Mouse (Mus musculus) megakaryocyte, embryonic 14.5 days (primary cell): Measurements from ENCODE around the gene Lcp2. TPM values are rescaled to one million over a fixed set of nuclear protein-coding genes. Genes with fewer than 3 reads are reported as not detected.

Experiments used
- H3K27me3 ChIP-seq: replicated peaks from 2 replicates; pipeline ENCODE3; 2012; ENCODE audit warnings: inconsistent platforms
- H3K36me3 ChIP-seq: replicated peaks from 2 replicates; pipeline ENCODE3; 2012; ENCODE audit warnings: low read length, inconsistent platforms, mixed read lengths
- H3K4me1 ChIP-seq: 2 replicates; pipeline ENCODE4 v1.6.1; 2012; ENCODE audit warnings: inconsistent platforms
- H3K4me3 ChIP-seq: replicated peaks from 2 replicates; pipeline ENCODE3; 2012; ENCODE audit warnings: moderate library complexity, mild to moderate bottlenecking, inconsistent platforms
- H3K9me3 ChIP-seq: 2 replicates; pipeline ENCODE4 v1.6.1; 2012; ENCODE audit warnings: inconsistent platforms
- FLI1 ChIP-seq: IDR thresholded peaks from 2 replicates; pipeline ENCODE4 v1.6.1; 2012; ENCODE audit warnings: low read length, inconsistent platforms, mixed read lengths
- GATA1 ChIP-seq: IDR thresholded peaks from 3 replicates; pipeline ENCODE4 v1.6.1; 2012; ENCODE audit warnings: mixed read lengths, low read length, inconsistent platforms, borderline replicate concordance
- polyA plus RNA-seq: library from polyadenylated mRNA; stranded (reverse); fragments of >175 nt; gene quantifications from 2 replicates; pipeline ENCODE4 v1.2.3, GENCODE M21; 2012; ENCODE audit warnings: low replicate concordance; ENCODE audit not compliant: insufficient read depth

Gene Lcp2
- polyA plus RNA-seq, 1 experiment = 68.0 TPM

DNA sequence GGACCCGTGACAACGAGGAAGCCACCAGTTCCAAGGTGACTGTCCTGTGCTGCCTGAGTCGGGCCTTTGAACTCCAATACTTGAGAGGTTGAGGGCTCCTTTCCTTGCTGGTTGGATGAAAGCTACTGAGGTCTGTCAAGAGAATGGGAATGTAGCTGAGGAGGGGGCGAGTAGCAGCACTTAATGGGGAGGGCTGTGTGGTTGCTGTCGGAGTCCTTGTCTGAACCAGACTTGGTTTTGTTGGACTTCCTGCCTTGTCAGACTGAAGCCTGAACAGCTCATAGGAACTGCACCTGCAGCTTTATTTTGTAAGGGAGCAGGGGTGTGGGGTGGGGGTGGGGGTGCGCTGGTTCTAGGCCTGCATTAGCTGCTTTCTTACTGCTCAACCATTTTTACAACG is 31.9 kb downstream of the Lcp2 start:
- no peak overlapping the region for H3K4me3 ChIP-seq
- H3K36me3 ChIP-seq = peaks cover 99% of the 10 kb centered on the region

GRCm38 (mm10) chr11:34079542-34080464 is 33.1 kb downstream of the Lcp2 start:
- no peaks in the 10 kb centered on the region for H3K9me3 ChIP-seq
- H3K4me3 ChIP-seq = no peak overlapping the region
- H3K36me3 ChIP-seq = peaks cover 99% of the 10 kb centered on the region
- H3K4me1 ChIP-seq = peaks cover 90% of the 10 kb centered on the region
- H3K27me3 ChIP-seq = no peaks in the 10 kb centered on the region
- TF ChIP-seq FLI1 = no peak
- TF ChIP-seq GATA1 = no peak

More for the DNA sequence above, 31.9 kb downstream of the Lcp2 start:
- peaks cover 90% of the 10 kb centered on the region for H3K4me1 ChIP-seq
- H3K9me3 ChIP-seq = no peaks in the 10 kb centered on the region
- H3K27me3 ChIP-seq = no peaks in the 10 kb centered on the region
- TF ChIP-seq GATA1 (no peak), FLI1 (no peak)

DNA sequence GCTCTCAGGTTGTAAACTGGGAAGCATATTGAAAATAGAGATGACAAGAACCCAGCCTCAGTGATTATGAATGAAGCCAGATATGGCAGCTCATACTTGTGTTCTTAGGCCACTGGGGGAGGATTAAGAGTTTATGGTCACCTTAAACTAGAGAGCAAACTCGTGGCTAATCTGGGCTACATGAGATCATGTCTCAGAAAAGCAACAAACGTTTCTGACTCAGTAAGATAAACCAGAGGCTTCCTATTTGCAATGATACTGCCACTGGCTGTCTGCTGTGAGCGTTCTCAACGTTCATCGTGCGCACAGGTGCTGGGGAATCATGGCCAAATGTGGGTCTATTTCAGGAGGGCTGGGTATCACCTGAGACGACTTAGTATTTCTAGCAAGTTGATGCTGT is 37.1 kb downstream of the Lcp2 start:
- Histone ChIP-seq H3K4me3 (no peak overlapping the region), H3K9me3 (no peaks in the 10 kb centered on the region), H3K36me3 (peaks cover 99% of the 10 kb centered on the region), H3K27me3 (no peaks in the 10 kb centered on the region), H3K4me1 (peaks cover 68% of the 10 kb centered on the region)
- TF ChIP-seq FLI1 (no peak), GATA1 (no peak)

DNA sequence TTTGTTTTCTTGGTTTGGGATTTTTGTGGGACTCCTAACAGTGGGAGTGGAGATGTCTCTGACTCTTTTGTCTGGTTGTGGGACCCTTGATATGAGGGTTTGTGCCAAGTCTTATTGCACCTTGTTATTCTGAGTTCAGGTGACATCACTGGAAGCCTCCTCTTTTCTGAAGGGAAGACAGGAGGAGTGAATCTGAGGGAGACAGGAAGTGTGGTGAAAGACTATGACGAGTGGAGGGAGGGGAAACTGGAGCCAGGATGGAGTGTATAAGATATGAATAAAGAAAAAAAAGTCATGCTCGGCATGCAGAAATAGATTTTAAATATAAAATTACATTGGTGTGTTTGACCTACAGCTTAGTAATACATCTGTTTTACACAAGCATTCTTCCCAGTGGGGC is 37.9 kb downstream of the Lcp2 start:
- H3K9me3 ChIP-seq = no peaks in the 10 kb centered on the region
- peaks cover 99% of the 10 kb centered on the region for H3K36me3 ChIP-seq
- no peak overlapping the region for H3K4me3 ChIP-seq
- H3K27me3 ChIP-seq = no peaks in the 10 kb centered on the region
- TF ChIP-seq FLI1 = no peak
- TF ChIP-seq GATA1 = no peak
- peaks cover 65% of the 10 kb centered on the region for H3K4me1 ChIP-seq

GRCm38 (mm10) chr11:34086164-34086751 is 39.5 kb downstream of the Lcp2 start:
- Histone ChIP-seq H3K27me3 (no peaks in the 10 kb centered on the region), H3K4me1 (peaks cover 56% of the 10 kb centered on the region), H3K4me3 (no peak overlapping the region), H3K36me3 (peaks cover 98% of the 10 kb centered on the region), H3K9me3 (no peaks in the 10 kb centered on the region)
- no peak for TF ChIP-seq FLI1
- TF ChIP-seq GATA1 = no peak

- H3K4me3 ChIP-seq = no peak overlapping the region
- peaks cover 90% of the 10 kb centered on the region for H3K36me3 ChIP-seq
- H3K4me1 ChIP-seq = peaks cover 54% of the 10 kb centered on the region
- H3K27me3 ChIP-seq = no peaks in the 10 kb centered on the region
- H3K9me3 ChIP-seq = no peaks in the 10 kb centered on the region
- TF ChIP-seq FLI1 (no peak), GATA1 (no peak)
These were observed 40.3 kb downstream of the Lcp2 start for GRCm38 (mm10) chr11:34087064-34087463.

DNA sequence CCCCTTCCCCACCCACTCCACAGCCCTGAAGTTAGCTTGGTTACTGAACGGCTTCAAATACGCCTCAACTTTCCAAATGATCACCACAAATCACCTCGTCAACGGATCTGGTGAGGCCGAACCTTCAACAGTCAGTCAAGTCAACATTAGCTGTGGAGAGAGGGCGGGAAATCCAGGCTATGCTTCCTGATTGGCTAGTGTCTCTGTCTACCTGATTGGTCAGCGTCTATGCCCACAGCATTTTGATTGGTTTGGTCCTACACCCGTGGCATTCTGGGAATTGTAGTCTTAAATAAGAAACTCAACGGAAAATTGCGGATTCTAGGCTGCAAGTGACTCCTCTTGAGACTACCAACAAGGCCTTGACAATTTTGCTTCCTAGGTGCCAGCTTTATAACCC is 51.7 kb downstream of the Lcp2 start, which contains the start of gene 4930469K13Rik:
TSS of gene 4930469K13Rik (minus strand) at position 133 of the 400 bp plus-strand sequence.
- no peaks in the 10 kb centered on the region for H3K27me3 ChIP-seq
- TF ChIP-seq GATA1 = no peak
- no peak for TF ChIP-seq FLI1
- H3K4me3 ChIP-seq = no peak within 1 kb of the TSS
- no peaks in the 10 kb centered on the region for H3K9me3 ChIP-seq
- H3K4me1 ChIP-seq = peaks cover 86% of the 10 kb centered on the region
- peaks cover 68% of the 10 kb centered on the region for H3K36me3 ChIP-seq

- Histone ChIP-seq H3K9me3 (no peaks in the 10 kb centered on the region), H3K4me1 (peaks cover 82% of the 10 kb centered on the region), H3K27me3 (no peaks in the 10 kb centered on the region), H3K4me3 (no peak overlapping the region), H3K36me3 (peaks cover 36% of the 10 kb centered on the region)
- no peak for TF ChIP-seq FLI1
These were observed 55.1 kb downstream of the Lcp2 start for GRCm38 (mm10) chr11:34101827-34102226.

DNA sequence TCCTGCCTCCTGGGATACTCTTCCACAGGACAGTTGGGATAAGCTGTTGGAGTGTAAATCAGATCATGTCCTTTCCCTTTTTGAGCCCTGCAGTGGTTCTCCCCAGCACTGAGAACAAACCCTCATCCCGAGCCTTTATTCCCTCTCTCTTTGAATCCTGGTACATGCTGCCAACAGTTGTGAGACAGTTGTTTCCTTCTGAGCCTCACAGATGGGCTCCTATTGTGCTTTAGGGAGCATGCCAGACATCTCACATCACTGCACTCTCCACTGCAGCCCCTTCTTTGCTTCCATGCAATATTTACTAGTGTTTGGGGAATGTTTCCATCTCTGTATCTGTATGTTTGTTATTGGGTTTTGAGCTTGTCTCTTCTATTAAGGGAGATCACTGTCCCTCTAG is 58.2 kb downstream of the Lcp2 start:
- no peaks in the 10 kb centered on the region for H3K27me3 ChIP-seq
- H3K36me3 ChIP-seq = peaks cover 8% of the 10 kb centered on the region
- H3K4me3 ChIP-seq = no peak overlapping the region
- peaks cover 84% of the 10 kb centered on the region for H3K4me1 ChIP-seq
- H3K9me3 ChIP-seq = peaks cover 6% of the 10 kb centered on the region; the same call in 1 of the 2 replicates
- no peak for TF ChIP-seq FLI1
- no peak for TF ChIP-seq GATA1

GRCm38 (mm10) chr11:34109260-34109659 is 62.5 kb downstream of the Lcp2 start:
- Histone ChIP-seq H3K27me3 (no peaks in the 10 kb centered on the region), H3K4me1 (peaks cover 86% of the 10 kb centered on the region), H3K9me3 (peaks cover 6% of the 10 kb centered on the region; the same call in 1 of the 2 replicates), H3K36me3 (peaks cover 6% of the 10 kb centered on the region), H3K4me3 (no peak overlapping the region)
- TF ChIP-seq GATA1 (no peak), FLI1 (no peak)
